Mouse (Mus musculus): ENCODE measurements around the gene Ang4. TPM values are rescaled to one million over a fixed set of nuclear protein-coding genes. Genes with fewer than 3 reads are reported as not detected.

Ang4 gene
- polyA plus RNA-seq (2014; fragmentation: Illumina TruSeq; extraction: RNeasy Lipid Tissue Mini Kit (QIAGEN cat#74804); ENCODE audit: low read depth, low replicate concordance) = not detected

DNA sequence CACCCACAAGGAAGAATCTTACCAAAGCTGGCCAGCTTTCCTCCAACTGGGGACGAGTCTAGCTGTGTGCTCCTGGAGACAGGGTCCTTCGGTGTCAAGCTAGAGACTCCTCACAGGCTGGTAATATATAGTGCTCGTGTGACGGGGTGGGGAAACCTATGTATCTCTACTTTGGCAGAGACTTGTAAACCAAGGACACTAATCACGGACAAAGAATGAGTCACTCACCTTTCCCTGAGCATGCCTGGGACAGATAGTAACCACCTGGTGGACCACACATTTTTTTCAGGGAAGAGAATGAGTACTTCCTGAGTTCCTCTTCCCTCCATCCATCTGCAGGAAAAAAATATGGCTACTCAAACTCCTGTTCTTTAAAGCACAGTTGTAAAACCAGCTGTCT lies at the start of gene Ang4:
Gene Ang4, minus strand, starts transcription at position 101 of the 400 bp plus-strand sequence.

DNA sequence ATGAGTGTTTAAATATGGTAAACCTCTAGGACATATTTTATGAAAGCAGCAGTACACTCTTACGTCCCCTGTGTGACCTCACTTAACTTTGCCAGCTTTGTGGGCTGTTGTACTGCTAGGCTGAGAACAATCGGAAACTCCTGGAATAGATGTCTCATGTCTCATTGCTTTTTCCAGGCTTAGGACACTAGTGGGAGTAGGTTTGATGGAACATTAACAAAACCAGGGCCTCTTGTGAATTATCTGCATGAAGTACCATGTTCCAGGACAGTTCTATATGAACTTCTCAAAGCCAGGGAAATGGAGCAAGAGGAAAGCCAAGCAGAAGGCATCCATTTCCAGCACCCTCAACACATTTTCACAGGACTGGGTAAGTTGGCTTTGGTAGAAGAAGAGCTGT lies 26.4 kb upstream of the Ang4 start, which contains the start of gene AY358078:
Gene AY358078, plus strand, starts transcription at position 301 of the 400 bp plus-strand sequence.

DNA sequence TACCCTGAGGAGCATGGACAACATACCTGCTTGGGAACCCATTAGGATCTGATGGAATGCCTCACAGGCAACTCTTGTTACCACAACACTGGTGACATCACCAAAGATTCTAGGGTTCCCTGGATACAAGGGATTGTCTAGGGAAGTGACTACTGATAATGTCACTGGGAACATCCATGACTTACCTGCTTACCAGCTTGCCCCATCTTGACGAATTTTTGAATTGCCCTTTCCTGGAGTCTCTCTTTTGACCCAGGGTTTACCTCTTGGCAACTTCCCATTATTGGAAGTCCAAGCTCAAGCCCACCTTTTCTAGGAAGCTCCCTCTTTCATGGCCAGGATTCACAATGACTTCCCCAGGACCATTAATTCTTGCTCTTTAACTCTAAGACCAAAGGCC lies 56.3 kb downstream of the Ang4 start, which contains the start of gene Gm5800:
Gene Gm5800, minus strand, starts transcription at position 101 of the 400 bp plus-strand sequence.

Other genes starting within 250 kb of the Ang4 start
- gene Gm5622, start 220.8 kb downstream of the Ang4 start, polyA plus RNA-seq (2014; fragmentation: Illumina TruSeq; extraction: RNeasy Lipid Tissue Mini Kit (QIAGEN cat#74804); ENCODE audit: low read depth, low replicate concordance) = not detected
- gene Gm17175, start 199.5 kb downstream of the Ang4 start, polyA plus RNA-seq (2014; fragmentation: Illumina TruSeq; extraction: RNeasy Lipid Tissue Mini Kit (QIAGEN cat#74804); ENCODE audit: low read depth, low replicate concordance) = not detected
- gene Gm17174, start 181.5 kb downstream of the Ang4 start, polyA plus RNA-seq (2014; fragmentation: Illumina TruSeq; extraction: RNeasy Lipid Tissue Mini Kit (QIAGEN cat#74804); ENCODE audit: low read depth, low replicate concordance) = not detected
- gene Gm17078, start 162.3 kb downstream of the Ang4 start, polyA plus RNA-seq (2014; fragmentation: Illumina TruSeq; extraction: RNeasy Lipid Tissue Mini Kit (QIAGEN cat#74804); ENCODE audit: low read depth, low replicate concordance) = not detected
- gene Gm4181, start 137.9 kb downstream of the Ang4 start, polyA plus RNA-seq (2014; fragmentation: Illumina TruSeq; extraction: RNeasy Lipid Tissue Mini Kit (QIAGEN cat#74804); ENCODE audit: low read depth, low replicate concordance) = not detected
- not detected for gene Gm17079, start 78.1 kb downstream of the Ang4 start, polyA plus RNA-seq (2014; fragmentation: Illumina TruSeq; extraction: RNeasy Lipid Tissue Mini Kit (QIAGEN cat#74804); ENCODE audit: low read depth, low replicate concordance)
- gene Gm5800, start 56.4 kb downstream of the Ang4 start, polyA plus RNA-seq (2014; fragmentation: Illumina TruSeq; extraction: RNeasy Lipid Tissue Mini Kit (QIAGEN cat#74804); ENCODE audit: low read depth, low replicate concordance) = not detected
- gene AY358078, start 26.5 kb upstream of the Ang4 start, polyA plus RNA-seq (2014; fragmentation: Illumina TruSeq; extraction: RNeasy Lipid Tissue Mini Kit (QIAGEN cat#74804); ENCODE audit: low read depth, low replicate concordance) = not detected
- not detected for gene Ear6, start 80.1 kb upstream of the Ang4 start, polyA plus RNA-seq (2014; fragmentation: Illumina TruSeq; extraction: RNeasy Lipid Tissue Mini Kit (QIAGEN cat#74804); ENCODE audit: low read depth, low replicate concordance)
- 4.0 TPM for gene Mettl17, start 111.3 kb upstream of the Ang4 start, polyA plus RNA-seq (2014; fragmentation: Illumina TruSeq; extraction: RNeasy Lipid Tissue Mini Kit (QIAGEN cat#74804); ENCODE audit: low read depth, low replicate concordance)
- 0.29 TPM for gene Slc39a2, start 119.3 kb upstream of the Ang4 start, polyA plus RNA-seq (2014; fragmentation: Illumina TruSeq; extraction: RNeasy Lipid Tissue Mini Kit (QIAGEN cat#74804); ENCODE audit: low read depth, low replicate concordance)
- gene Ndrg2, start 140.6 kb upstream of the Ang4 start, polyA plus RNA-seq (2014; fragmentation: Illumina TruSeq; extraction: RNeasy Lipid Tissue Mini Kit (QIAGEN cat#74804); ENCODE audit: low read depth, low replicate concordance) = 697 TPM
- not detected for gene Tppp2, start 144.8 kb upstream of the Ang4 start, polyA plus RNA-seq (2014; fragmentation: Illumina TruSeq; extraction: RNeasy Lipid Tissue Mini Kit (QIAGEN cat#74804); ENCODE audit: low read depth, low replicate concordance)
- gene Rnase13, start 149.2 kb upstream of the Ang4 start, polyA plus RNA-seq (2014; fragmentation: Illumina TruSeq; extraction: RNeasy Lipid Tissue Mini Kit (QIAGEN cat#74804); ENCODE audit: low read depth, low replicate concordance) = not detected
- gene Arhgef40, start 211.1 kb upstream of the Ang4 start, polyA plus RNA-seq (2014; fragmentation: Illumina TruSeq; extraction: RNeasy Lipid Tissue Mini Kit (QIAGEN cat#74804); ENCODE audit: low read depth, low replicate concordance) = 13.4 TPM
- not detected for gene Tmem253, start 242.1 kb upstream of the Ang4 start, polyA plus RNA-seq (2014; fragmentation: Illumina TruSeq; extraction: RNeasy Lipid Tissue Mini Kit (QIAGEN cat#74804); ENCODE audit: low read depth, low replicate concordance)
- gene Zfp219, start 247.1 kb upstream of the Ang4 start, polyA plus RNA-seq (2014; fragmentation: Illumina TruSeq; extraction: RNeasy Lipid Tissue Mini Kit (QIAGEN cat#74804); ENCODE audit: low read depth, low replicate concordance) = 0.70 TPM